Mouse (Mus musculus) urinary bladder, postnatal 10 days (tissue): ENCODE measurements around the gene Pycr1.
A peak's percentile ranks its signal among the peaks of the same experiment; 100 is the strongest.

Experiments
- DNase-seq: peaks from one replicate; pipeline ENCODE4 v3.0.0; 2022; ENCODE audit warnings: low spot score

The Pycr1 gene

GRCm38 (mm10) chr11:120657301-120657700 lies 13.7 kb upstream of the Pycr1 start:
- DNase-seq, result no peak

- DNase-seq, result no peak
Measured at GRCm38 (mm10) chr11:120654741-120655140, 11.2 kb upstream of the Pycr1 start.

- DNase-seq, result no peak
Measured at GRCm38 (mm10) chr11:120651872-120652271, 8.3 kb upstream of the Pycr1 start.

GRCm38 (mm10) chr11:120648001-120648476 lies 4.5 kb upstream of the Pycr1 start, which contains the start of gene Myadml2:
TSS of gene Myadml2 (minus strand) at chr11:120648158.
- no peak for DNase-seq

- DNase-seq, result no peak
Measured at GRCm38 (mm10) chr11:120647047-120647830, 3.7 kb upstream of the Pycr1 start.

GRCm38 (mm10) chr11:120642939-120643600 lies 499 bp downstream of the Pycr1 start:
- DNase-seq, result no peak

GRCm38 (mm10) chr11:120641869-120642268 lies 1.7 kb downstream of the Pycr1 start:
- DNase-seq, result no peak

GRCm38 (mm10) chr11:120641255-120641654 lies 2.3 kb downstream of the Pycr1 start:
- no peak for DNase-seq

GRCm38 (mm10) chr11:120634810-120635209 lies 8.8 kb downstream of the Pycr1 start:
- DNase-seq, result no peak

- DNase-seq, result peak; percentile 68
Measured at GRCm38 (mm10) chr11:120633520-120634343, 9.8 kb downstream of the Pycr1 start, which contains the start of gene Mafg. TSS of gene Mafg (minus strand) at chr11:120633600.

GRCm38 (mm10) chr11:120632559-120633519 lies 10.7 kb downstream of the Pycr1 start:
- no peak for DNase-seq

- no peak for DNase-seq
Measured at GRCm38 (mm10) chr11:120631726-120632448, 11.7 kb downstream of the Pycr1 start.

- DNase-seq, result no peak
Measured at GRCm38 (mm10) chr11:120630881-120631725, 12.5 kb downstream of the Pycr1 start.

GRCm38 (mm10) chr11:120630401-120630871 lies 13.1 kb downstream of the Pycr1 start:
- DNase-seq, result no peak

GRCm38 (mm10) chr11:120629911-120630310 lies 13.7 kb downstream of the Pycr1 start:
- DNase-seq, result no peak

GRCm38 (mm10) chr11:120629341-120629730 lies 14.2 kb downstream of the Pycr1 start:
- no peak for DNase-seq

- DNase-seq, result no peak
Measured at GRCm38 (mm10) chr11:120628601-120629340, 14.8 kb downstream of the Pycr1 start.

- DNase-seq, result no peak
Measured at GRCm38 (mm10) chr11:120627468-120628300, 15.9 kb downstream of the Pycr1 start.
